Mouse (Mus musculus): ENCODE data around the gene Ogdh.

Ogdh gene

GRCm38 (mm10) chr11:6404699-6405566 is 113.5 kb downstream of the Ogdh start:
- in situ Hi-C loops (cut with MboI, MseI), result no loop called here

DNA sequence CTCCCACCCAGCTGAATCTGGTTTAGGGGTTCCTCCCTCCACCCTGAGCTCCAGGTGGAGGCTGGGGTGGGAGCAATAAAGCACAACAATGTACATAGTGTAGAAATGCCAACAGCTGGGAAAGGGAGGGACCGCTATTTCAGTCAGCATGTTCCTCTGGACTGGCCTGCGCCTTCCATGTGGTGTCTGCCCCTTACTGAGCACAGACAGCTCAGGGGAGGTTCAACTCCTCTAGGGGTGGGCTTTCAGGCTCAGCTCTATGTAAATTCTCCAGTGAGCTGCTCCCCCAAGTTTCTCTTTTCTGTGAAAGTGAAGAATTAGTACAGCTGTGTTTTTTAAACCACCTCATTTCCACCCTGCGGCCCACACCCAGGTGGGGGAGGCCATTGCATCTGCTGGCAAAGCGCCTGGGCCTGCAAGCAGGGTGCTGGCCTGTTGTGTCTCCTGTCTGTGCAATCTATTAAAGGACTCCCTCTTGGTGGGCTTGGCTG is 114.2 kb downstream of the Ogdh start:
- in situ Hi-C loops (cut with MboI, MseI), result no loop called here
